Mouse (Mus musculus) layer of hippocampus, adult 18-20 months (tissue): ENCODE data around the gene Ppm1n. TPM values are rescaled to one million over a fixed set of nuclear protein-coding genes. Genes with fewer than 3 reads are reported as not detected.

ENCODE experiments used
- DNase-seq, 2 experiments: peaks; one replicate each; pipeline ENCODE4 v3.0.0; 2022; ENCODE audit warnings: low spot score in 2 of 2
- long read RNA-seq: library from polyadenylated mRNA; stranded (forward); transcript quantifications from one replicate; pipeline ENCODE4 v2.0.0, GENCODE M21; 2021
- total RNA-seq, 2 experiments: library from RNA; stranded (reverse); gene quantifications; 2 replicates each; pipeline ENCODE4 v1.2.3; 2021

Gene Ppm1n
- total RNA-seq, result not detected
- long read RNA-seq, result 0 reads

- no peak for DNase-seq
These were observed at the start of gene Ppm1n for GRCm38 (mm10) chr7:19279581-19280114. Gene Ppm1n, minus strand, starts transcription at chr7:19280064.

GRCm38 (mm10) chr7:19328425-19328824 is 48.6 kb upstream of the Ppm1n start:
- DNase-seq, result no peak

- DNase-seq, result no peak
These were observed 47.9 kb upstream of the Ppm1n start for GRCm38 (mm10) chr7:19327782-19328181.

- peak; percentile 83 to 89 for DNase-seq
These were observed 47.3 kb upstream of the Ppm1n start for GRCm38 (mm10) chr7:19327128-19327527.

GRCm38 (mm10) chr7:19326359-19326758 is 46.5 kb upstream of the Ppm1n start:
- DNase-seq, result peak in 1 of 2 experiments; percentile 73

GRCm38 (mm10) chr7:19325262-19326199 is 45.7 kb upstream of the Ppm1n start:
- no peak for DNase-seq

GRCm38 (mm10) chr7:19324221-19324620 is 44.4 kb upstream of the Ppm1n start:
- DNase-seq, result no peak

GRCm38 (mm10) chr7:19322489-19322888 is 42.6 kb upstream of the Ppm1n start:
- no peak for DNase-seq

GRCm38 (mm10) chr7:19321464-19321863 is 41.6 kb upstream of the Ppm1n start:
- no peak for DNase-seq

- DNase-seq, result no peak
These were observed 40.8 kb upstream of the Ppm1n start for GRCm38 (mm10) chr7:19320637-19321036.

- peak; percentile 94 to 96 for DNase-seq
These were observed 40.0 kb upstream of the Ppm1n start for GRCm38 (mm10) chr7:19319906-19320305.

GRCm38 (mm10) chr7:19319458-19319857 is 39.6 kb upstream of the Ppm1n start:
- DNase-seq, result no peak

- no peak for DNase-seq
These were observed 38.8 kb upstream of the Ppm1n start for GRCm38 (mm10) chr7:19318676-19319075.

GRCm38 (mm10) chr7:19318201-19318600 is 38.3 kb upstream of the Ppm1n start:
- no peak for DNase-seq

GRCm38 (mm10) chr7:19316451-19317161 is 36.7 kb upstream of the Ppm1n start:
- no peak for DNase-seq

GRCm38 (mm10) chr7:19314033-19314432 is 34.2 kb upstream of the Ppm1n start:
- DNase-seq, result no peak

- no peak for DNase-seq
These were observed 32.1 kb upstream of the Ppm1n start for GRCm38 (mm10) chr7:19311991-19312390.

GRCm38 (mm10) chr7:19309884-19310641 is 30.2 kb upstream of the Ppm1n start, which contains the start of gene Fosb:
Gene Fosb, minus strand, starts transcription at chr7:19310051.
- DNase-seq, result peak; percentile 93 to 98

- no peak for DNase-seq
These were observed 29.5 kb upstream of the Ppm1n start for GRCm38 (mm10) chr7:19309278-19309883.

GRCm38 (mm10) chr7:19308454-19309277 is 28.8 kb upstream of the Ppm1n start:
- peak; percentile 97 to 98 for DNase-seq
